Mouse (Mus musculus) layer of hippocampus, adult 8-10 months (tissue): ENCODE measurements around the gene Catsperz. TPM values are rescaled to one million over a fixed set of nuclear protein-coding genes. Genes with fewer than 3 reads are reported as not detected.

Source experiments
- DNase-seq, 2 experiments: peaks; one replicate each; pipeline ENCODE4 v3.0.0; 2022; ENCODE audit warnings: low spot score in 2 of 2
- total RNA-seq, 4 experiments: library from RNA; stranded (reverse); gene quantifications; 2 replicates each; pipeline ENCODE4 v1.2.4; 2022

Gene Catsperz
- 10 to 100 TPM; 10.4 to 11.4 (median 11.0) TPM for total RNA-seq

- no peak for DNase-seq
Measured at GRCm38 (mm10) chr19:6925307-6925573, at the start of gene Catsperz. Gene Catsperz (minus strand): TSS chr19:6925380.

DNA sequence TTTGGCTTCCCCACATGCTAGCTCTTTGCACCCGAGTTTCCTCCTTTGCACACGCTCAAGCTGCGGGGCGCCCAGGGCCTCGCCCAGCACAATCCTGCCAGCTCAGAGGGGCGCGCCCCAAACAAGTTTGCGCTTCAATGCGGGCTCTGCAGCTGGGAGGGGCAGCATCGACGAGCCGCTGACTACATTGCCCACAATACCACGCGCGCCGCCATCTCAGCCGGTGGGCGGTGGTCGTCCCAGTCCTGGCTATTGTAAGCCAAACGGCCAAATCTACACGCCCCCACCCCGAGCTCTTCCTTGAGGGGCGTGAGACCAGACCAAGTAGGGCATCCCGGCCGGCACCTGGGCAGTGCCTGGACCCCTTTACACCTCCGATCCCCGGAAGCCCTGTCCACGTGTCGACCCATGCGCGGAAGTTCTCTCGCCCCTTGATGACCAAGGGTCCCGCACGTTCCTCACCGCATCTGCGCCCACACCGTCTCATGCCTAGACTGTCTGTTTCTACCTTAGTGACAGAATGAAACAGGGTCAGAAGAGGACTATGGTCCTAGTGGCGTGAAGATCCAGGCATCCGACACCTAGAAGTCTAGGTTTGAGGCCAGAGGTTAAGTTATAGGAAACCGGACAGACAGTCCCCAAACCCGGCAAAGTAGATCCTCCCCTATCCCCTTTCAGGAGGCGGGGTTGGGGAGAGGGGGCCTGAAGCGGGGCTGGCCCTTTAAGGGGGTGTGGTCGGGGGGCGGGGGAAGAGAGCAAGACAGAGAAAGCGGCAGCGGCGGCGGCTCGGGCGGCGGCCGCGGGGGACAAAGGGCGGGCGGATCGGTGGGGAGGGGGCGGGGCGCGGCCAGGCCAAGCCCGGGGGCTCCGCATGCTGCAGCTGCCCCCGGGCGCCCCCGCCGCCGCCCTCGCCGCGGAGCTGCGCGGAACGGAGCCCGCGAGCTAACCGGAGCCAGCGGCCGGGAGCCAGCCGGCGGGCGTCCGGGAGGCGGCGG, 49.3 kb upstream of the Catsperz start, which contains the start of gene Ppp1r14b:
Ppp1r14b (plus strand) TSS at position 758 of the 995 bp plus-strand sequence.
- peak in 1 of 2 experiments; percentile 68 for DNase-seq

DNA sequence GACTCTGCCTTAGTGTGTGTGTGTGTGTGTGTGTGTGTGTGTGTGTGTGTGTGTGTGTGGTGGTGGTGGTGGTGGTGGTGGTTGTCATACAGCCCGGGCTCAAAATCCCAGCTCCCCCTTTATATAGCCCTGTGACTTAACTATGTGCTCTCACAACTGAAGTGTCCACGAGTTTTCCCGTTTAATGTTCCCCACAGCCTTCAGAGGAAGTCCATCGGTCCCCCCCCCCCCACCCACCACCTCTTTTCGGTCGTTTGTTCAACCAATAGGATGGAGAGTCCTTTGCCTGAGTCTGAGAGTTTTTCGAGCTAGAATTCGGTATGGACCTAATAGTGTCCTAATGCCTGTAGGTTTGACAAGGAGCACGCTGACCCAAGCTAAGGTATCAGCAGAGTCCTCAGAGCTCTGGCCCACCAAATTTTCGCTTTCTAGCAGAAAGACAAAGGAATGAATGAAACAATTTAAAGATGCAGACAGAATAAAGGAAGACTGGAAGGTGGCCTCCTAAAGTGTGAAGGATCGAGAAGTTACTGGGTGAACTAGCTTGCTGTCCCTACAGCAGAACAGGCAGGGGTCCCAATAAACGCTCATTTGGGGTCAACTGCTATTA, 48.5 kb upstream of the Catsperz start:
- no peak for DNase-seq

DNA sequence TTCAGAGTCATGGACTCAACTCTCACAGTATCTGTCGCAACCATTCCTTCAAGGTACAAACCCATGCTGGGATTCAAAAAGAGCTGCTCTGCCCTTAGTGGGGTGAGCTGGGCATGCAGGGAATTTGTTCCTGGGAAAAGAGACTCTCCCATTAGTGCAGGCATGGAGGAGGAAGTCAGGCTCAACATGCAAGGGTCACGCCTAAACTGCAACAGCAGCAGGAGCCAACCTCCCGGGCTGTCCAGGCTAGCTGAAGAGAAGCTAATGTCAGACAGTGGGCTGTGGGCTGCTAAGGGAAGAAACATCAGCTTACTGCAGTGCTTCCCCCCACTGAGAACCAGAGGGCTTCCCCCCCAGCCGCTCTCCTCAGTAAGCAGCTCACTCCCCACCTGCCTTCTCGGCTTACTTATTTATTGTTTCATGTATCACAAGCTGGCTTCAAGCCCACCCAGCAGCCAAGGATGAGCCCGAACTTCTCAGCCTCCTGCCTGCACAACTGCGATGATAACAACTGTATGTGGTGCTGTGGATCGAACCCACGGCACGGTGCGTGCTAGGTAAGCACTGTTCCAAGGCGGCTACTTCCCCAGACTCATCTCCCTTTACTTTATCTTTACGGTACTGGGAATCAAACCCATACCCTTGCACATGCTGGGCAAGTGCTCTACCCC, 47.2 kb upstream of the Catsperz start:
- DNase-seq: no peak

GRCm38 (mm10) chr19:6971644-6972043, 46.5 kb upstream of the Catsperz start:
- DNase-seq: no peak

DNA sequence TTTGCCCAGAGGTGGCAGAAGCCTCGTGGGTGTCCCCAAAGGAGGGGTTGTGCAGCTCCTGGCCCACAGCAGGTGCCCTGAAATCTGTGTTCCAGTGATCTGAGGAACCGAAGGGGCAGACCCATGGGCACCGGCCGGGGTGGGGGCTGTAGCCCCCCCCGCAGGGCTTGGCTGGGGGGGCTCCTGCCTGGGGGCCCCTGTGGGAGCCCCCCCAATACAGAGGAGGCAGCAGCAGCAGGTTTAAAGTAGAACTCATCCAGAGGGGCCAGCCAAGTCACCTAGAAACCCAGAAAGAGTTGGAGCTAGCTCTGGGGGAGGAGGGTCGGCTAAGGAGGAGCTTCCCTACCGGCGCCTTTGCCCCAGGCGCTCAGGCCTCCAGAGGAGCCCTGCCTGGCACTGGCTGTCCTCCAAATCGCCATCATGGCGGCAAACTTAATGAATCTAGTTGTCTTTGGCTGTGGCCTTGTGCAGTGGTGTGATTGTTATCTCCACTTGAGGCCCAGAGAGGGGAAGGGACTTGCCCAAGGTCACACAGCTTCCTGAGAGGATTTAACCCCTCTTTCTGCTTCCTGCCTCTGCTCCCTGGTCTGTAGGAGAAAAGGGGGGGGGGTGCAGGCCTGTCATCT, 45.4 kb upstream of the Catsperz start:
- DNase-seq: no peak

DNA sequence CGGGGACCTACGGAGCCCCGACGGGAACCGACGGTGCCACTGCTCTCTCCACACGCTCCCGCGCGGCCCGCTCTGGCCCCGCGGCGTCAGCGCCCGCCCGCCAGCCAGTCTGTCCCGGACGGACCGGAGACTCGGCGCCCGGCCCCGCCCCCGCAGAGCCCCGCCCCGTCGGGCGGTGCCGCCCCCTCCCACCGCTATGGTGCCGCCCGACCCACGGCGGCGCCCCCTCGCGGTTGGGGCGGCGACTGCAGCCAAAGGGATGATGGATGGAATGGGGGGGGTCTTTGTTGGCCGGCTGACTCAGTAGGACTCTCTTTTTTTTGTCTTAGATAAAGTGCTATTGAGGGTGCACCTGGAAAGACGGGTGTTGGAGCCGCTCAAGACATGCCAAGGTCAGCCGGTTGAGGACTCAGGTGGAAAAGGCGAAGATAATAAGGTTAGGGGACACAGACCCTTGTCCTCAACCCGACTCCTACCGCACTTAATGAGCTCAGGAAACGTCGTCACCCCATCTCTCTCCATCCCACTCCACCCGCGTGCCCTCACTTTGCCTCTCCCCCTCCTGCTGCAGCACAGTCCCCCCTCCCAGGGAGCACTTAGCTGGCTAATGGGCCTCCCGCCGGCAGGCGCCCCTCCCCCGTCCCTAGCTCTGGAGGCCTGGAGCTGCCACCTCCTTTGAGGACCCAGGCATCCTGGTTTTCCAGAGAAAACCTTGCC, 44.6 kb upstream of the Catsperz start:
- no peak for DNase-seq

GRCm38 (mm10) chr19:6969291-6969664, 44.1 kb upstream of the Catsperz start:
- DNase-seq: no peak

DNA sequence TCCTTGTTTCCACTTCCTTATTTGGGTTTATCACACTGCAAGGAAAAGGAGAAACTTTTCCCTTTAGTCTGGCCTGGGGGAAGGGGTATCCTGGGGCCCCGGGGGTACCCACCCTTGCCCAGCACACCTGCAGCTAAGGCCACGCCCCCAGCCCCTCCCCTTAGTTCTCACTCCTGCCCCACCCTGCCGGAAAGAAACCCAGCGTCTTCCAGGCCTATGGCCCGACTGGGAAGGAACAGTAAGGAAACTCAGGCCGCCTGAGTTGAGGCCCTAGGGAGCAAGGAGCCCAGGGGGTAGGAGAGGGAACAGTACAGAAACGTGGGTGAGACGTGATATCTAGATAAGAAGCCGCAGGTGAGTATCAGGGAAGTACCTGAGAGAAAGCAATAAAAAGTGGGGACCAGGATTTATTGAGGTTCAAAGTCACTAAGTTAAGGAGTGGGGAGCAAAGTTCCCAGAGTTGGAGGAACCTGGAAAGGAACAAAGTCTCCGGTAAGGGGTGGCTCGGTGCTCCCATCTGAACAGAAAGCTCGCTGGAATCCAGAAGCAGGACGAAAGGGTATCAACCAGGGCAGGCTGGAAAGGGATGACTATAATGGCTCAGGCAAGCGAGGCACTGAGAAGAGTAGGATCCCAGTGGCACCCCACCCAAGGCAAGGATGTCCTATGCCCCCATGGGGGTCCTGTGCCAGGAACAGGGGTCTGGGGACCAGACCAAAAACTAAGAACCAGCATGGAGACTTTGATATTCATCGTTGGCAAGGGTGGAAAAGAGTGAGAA, 43.5 kb upstream of the Catsperz start:
- no peak for DNase-seq

DNA sequence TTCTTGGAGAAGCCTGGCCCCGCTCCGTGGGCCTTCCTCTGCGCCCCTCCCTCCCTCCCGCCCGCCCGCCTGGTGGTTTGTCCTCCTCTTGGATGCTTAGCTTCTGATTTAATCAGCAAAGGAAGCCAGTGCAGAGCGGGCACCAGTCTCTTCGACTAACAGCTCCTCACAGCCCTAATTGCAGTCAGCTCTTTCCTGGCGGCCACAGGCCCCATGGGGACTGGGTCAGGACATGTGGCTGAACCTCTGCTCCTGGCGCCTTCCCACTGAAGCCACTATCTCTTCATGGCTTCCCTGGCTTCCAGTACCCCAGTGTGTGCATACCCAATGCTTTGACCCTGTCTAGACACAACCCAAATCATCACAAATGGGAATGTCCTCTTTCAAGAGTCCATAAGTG, 31.3 kb upstream of the Catsperz start:
- no peak for DNase-seq

- DNase-seq: no peak
Measured at GRCm38 (mm10) chr19:6955424-6955823, 30.2 kb upstream of the Catsperz start.

GRCm38 (mm10) chr19:6954046-6954445, 28.9 kb upstream of the Catsperz start:
- no peak for DNase-seq

DNA sequence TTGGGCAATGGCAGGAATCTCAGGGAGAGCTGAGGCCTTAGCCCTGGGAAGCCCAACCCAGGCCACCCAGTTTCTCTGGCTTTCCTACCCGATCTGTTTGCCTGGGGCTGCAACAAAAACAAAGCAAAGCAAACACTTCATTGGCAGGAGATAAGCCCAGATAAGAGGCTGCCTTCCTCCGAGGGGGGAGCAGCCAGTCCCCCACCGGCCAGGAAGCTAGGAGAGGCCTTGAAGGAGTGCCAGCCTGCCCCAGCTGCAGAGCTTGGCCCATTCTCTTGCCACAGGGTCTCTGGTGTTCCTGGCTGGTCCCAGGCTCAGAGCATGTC, 27.5 kb upstream of the Catsperz start:
- DNase-seq: no peak

DNA sequence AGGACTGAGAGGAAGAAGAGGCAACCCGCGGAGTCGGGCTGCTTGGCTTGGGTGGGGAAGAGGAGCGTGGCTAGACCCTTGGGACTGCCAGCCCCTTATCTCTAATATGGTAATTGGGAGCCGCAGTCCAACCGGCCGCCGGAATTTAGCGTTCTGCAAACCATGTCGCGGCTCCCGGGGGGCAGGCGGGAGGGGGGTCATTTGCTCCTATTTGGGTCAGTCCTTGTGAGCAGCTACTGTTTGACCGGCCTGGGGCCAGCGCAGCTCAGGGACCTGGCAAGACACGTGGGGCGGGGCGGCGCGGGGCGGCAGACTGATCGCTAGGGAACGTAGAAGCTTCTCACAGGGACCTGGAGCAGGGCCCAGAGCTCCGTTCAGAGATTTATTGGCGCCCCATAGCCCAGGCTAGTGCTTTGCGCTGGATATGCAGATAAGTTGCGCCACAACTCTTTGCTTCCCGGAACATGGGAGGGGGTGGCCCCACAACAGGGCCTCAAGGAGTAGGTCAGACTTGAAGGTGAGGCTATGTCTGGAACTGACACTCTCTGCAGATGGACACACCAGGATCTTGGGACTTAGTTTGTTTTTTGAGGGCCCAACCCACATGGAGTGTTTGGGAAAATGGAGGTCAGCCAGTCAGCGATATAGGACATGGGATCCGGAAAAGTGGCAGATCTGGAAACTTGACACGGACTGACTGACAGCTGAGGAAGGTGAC, 27.0 kb upstream of the Catsperz start:
- DNase-seq: peak; percentile 72 to 83

GRCm38 (mm10) chr19:6951381-6951968, 26.3 kb upstream of the Catsperz start:
- DNase-seq: peak; percentile 94 to 96

DNA sequence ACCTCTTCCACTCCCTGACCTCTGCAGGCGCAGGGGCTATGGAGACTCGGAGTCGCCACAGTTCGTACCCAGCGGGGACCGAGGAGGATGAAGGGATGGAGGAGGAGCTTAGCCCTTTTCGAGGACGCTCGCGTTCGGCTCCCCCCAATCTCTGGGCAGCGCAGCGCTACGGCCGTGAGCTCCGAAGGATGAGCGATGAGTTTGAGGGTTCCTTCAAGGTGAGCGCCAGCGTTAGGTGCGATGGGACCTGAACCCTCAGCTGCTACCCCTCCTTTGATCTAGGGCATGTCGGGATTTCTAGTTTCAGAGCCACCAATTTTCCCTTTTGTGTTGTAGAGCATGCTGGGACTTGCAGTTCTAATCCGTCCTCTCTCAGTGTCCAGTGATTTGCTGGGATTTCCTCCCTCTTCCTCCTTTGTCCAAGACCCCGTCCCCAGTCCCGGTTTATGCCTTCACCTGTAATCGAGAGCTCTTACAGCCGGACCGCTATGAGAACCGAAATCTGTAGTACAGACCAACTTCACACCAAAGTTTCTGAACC, 25.5 kb upstream of the Catsperz start:
- DNase-seq: peak in 1 of 2 experiments; percentile 53

- DNase-seq: no peak
Measured at GRCm38 (mm10) chr19:6949951-6950350, 24.8 kb upstream of the Catsperz start.

DNA sequence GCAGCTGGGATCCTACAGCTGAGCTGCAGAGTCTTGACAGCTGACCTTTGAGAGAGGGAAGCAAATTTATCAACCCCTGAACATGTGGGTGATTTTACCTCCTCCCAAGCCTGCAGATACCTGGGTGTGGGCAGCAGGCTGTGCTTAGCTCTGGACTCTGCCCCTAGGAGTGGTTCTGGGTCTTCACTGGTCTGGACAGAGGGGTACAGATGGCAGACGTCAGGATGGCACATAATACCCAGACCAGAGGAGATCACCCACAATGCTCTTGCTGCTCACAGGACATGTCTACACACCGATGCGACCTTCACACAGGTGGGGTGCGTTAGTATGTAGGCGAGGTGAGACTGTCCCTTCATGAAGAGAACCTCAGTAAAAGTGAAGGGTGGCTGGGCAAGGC, 24.4 kb upstream of the Catsperz start:
- DNase-seq: no peak

GRCm38 (mm10) chr19:6948186-6948585, 23.0 kb upstream of the Catsperz start:
- DNase-seq: no peak
